Mouse (Mus musculus) kidney, adult 2 months (tissue): ENCODE data around the gene Meltf. TPM values are rescaled to one million over a fixed set of nuclear protein-coding genes. Genes with fewer than 3 reads are reported as not detected.
A peak's percentile ranks its signal among the peaks of the same experiment; 100 is the strongest.

Experiments
- DNase-seq: peaks from one replicate; pipeline ENCODE4 v3.0.0; 2021
- H3K27ac ChIP-seq: fragments of 200-500 bp; 2 replicates; pipeline ENCODE4 v1.5.1; 2012; ENCODE audit warnings: low read depth, low read length, control low read depth, inconsistent platforms; ENCODE audit not compliant: insufficient read depth
- H3K27me3 ChIP-seq: fragments of 200-500 bp; replicated peaks from 2 replicates; pipeline ENCODE4 v1.6.1; 2012; ENCODE audit warnings: mild to moderate bottlenecking, moderate library complexity, low read length, inconsistent platforms; ENCODE audit not compliant: control insufficient read depth, insufficient read depth
- H3K36me3 ChIP-seq: fragments of 200-500 bp; 2 replicates; pipeline ENCODE4 v1.6.1; 2012; ENCODE audit warnings: mild to moderate bottlenecking, moderate library complexity, low read length, inconsistent platforms; ENCODE audit not compliant: control insufficient read depth, insufficient read depth
- H3K4me1 ChIP-seq: fragments of 200-500 bp; 2 replicates; pipeline ENCODE4 v1.6.1; 2011; ENCODE audit warnings: low read length; ENCODE audit not compliant: control insufficient read depth, insufficient read depth
- H3K4me3 ChIP-seq: fragments of 200-500 bp; 2 replicates; pipeline ENCODE4 v1.5.1; 2011; ENCODE audit warnings: mild to moderate bottlenecking, low read depth, low read length, control low read depth; ENCODE audit not compliant: insufficient read depth
- CTCF ChIP-seq: fragments of 200-500 bp; conservative IDR thresholded peaks from 2 replicates; pipeline ENCODE4 v1.5.1; 2011; ENCODE audit warnings: low read depth, mild to moderate bottlenecking, control low read depth, low read length, moderate library complexity, mixed read lengths; ENCODE audit not compliant: insufficient read depth, insufficient read length
- POLR2A ChIP-seq: fragments of 200-500 bp; IDR thresholded peaks from one replicate; pipeline ENCODE4 v1.6.1; 2011; ENCODE audit warnings: low read depth, low read length, control low read depth
- WGBS: fragments of 180-500 bp; shearing (Covaris S2); methylation state at CpG from one replicate; pipeline ENCODE4 v1.1.7; 2018; 5-methylcytosine and 5-hydroxymethylcytosine counted together
- polyA plus RNA-seq: library from polyadenylated mRNA; depleted of rRNA; stranded (reverse); fragments of >200 nt; gene quantifications from 2 replicates; pipeline ENCODE4 v1.2.3, GENCODE M21; 2012

The Meltf gene
- polyA plus RNA-seq, 1 experiment = 0.11 TPM

DNA sequence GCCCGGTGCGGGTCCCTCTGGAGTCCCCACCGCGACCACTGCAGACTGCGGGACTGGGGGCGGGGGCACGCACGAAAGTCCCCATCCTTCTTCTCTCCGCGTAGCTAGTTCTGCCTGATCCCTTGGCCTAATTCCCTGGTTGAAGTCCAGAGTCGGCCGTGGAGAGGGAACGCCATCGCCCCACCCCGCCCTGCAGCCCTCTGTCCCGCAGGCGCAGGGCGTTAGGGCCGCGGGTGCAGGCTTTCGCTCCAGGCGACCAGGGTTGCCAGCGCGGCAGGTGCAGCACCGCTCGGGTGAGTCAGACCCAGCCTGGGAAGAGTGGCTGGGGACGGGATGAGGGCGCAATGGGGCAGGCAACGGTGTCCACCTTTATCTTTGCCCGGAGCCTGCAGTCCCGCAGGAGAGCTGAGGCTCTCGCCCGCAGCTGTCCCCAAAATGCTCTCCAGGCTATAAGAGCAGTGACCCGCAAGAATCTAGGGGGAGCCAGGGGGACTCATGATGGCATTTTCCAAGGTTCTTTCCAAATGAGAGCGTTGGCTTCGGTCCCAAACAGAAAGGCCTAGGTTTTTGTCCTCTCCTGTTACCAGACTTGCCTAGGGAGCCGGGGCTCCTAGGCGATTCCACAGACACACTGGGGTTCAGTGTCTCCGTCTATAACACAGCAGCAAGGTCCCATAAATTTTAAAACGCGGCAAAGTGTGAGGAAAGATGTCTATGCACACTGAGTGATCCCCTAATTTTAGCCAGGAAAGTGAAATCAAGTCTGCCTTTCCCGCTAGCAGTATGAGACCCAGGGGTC is 55.3 kb downstream of the Meltf start, which contains the start of gene Pigz:
Pigz (plus strand) TSS at position 101 of the 799 bp plus-strand sequence.
- TF ChIP-seq POLR2A (no peak), CTCF (no peak)
- WGBS = 14% methylated on average over 42 of the region's 42 CpGs
- Histone ChIP-seq H3K4me3 (peak within 1 kb of the TSS; percentile 53), H3K27me3 (peaks cover 3% of the 10 kb centered on the region; the same call in 1 of the 2 replicates), H3K27ac (no peak within 1 kb of the TSS), H3K4me1 (no peaks in the 10 kb centered on the region), H3K36me3 (no peaks in the 10 kb centered on the region)
- peak; percentile 63 for DNase-seq

- 56% methylated on average over 13 of the region's 13 CpGs for WGBS
- H3K4me3 ChIP-seq = no peak overlapping the region
- DNase-seq = no peak
- TF ChIP-seq CTCF (no peak), POLR2A (no peak)
- H3K4me1 ChIP-seq = no peaks in the 10 kb centered on the region
- peaks cover 3% of the 10 kb centered on the region; the same call in 1 of the 2 replicates for H3K27me3 ChIP-seq
- H3K36me3 ChIP-seq = no peaks in the 10 kb centered on the region
- H3K27ac ChIP-seq = no peak overlapping the region
These were observed 56.0 kb downstream of the Meltf start for GRCm38 (mm10) chr16:31934550-31935010.

DNA sequence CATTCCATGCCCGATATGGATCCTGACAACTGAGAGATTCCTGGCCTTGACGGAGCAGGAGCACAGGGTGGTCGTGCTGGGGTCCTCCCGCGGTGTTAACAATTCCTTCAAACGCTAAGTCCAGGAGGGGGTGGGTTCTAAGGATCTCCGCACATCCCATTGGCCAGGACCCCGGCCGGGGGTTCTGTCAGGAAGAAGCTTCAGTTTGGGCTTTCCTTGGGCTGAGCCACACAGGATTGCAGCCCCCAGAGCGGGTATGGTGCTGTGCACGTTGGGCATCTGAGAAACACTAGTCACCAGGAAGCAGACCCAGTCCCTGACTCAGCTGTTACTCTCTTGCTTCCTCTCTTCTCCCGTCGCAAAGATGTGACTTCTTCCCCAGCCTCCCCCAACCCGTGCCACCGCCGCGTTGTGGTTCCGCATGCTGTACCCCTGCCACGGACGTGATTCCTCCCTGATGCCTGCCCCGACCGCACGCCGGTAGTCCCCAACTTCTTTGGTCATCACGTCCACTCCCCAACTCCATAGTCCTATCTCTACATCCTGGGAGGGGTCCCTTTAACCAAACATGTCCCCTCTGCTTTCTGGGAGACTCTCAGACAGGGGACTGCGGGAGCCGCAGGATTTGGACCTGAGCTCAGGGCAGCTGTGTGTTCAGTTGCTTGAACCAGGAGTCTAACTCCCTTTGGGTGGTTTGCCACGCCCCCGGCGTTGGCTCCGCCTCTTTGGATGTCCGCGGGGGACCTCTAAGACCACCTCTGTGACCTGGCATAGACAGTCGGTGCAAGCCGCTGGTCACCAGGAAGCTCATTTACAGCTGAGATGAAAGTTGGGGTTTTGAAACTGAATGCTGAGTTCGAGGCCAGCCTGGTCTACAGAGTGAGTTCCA is 56.7 kb downstream of the Meltf start:
- no peaks in the 10 kb centered on the region for H3K36me3 ChIP-seq
- H3K4me3 ChIP-seq = 0 out of 2 replicates have a peak overlapping the region, but pooled peaks have one; percentile 9
- 19% methylated on average over 36 of the region's 36 CpGs for WGBS
- no peaks in the 10 kb centered on the region for H3K4me1 ChIP-seq
- TF ChIP-seq CTCF (no peak), POLR2A (no peak)
- H3K27ac ChIP-seq = no peak overlapping the region
- peaks cover 3% of the 10 kb centered on the region; the same call in 1 of the 2 replicates for H3K27me3 ChIP-seq
- no peak for DNase-seq

GRCm38 (mm10) chr16:31936568-31936967 is 58.0 kb downstream of the Meltf start:
- no peak overlapping the region for H3K4me3 ChIP-seq
- no peak for TF ChIP-seq CTCF
- TF ChIP-seq POLR2A = no peak
- 87% methylated on average over 4 of the region's 4 CpGs for WGBS
- H3K4me1 ChIP-seq = no peaks in the 10 kb centered on the region
- peaks cover 3% of the 10 kb centered on the region; the same call in 1 of the 2 replicates for H3K27me3 ChIP-seq
- H3K27ac ChIP-seq = no peak overlapping the region
- H3K36me3 ChIP-seq = no peaks in the 10 kb centered on the region
- no peak for DNase-seq

- Histone ChIP-seq H3K4me3 (no peak overlapping the region), H3K4me1 (no peaks in the 10 kb centered on the region), H3K27ac (no peak overlapping the region), H3K36me3 (no peaks in the 10 kb centered on the region), H3K27me3 (peaks cover 3% of the 10 kb centered on the region; the same call in 1 of the 2 replicates)
- no peak for DNase-seq
- 67% methylated on average over 6 of the region's 6 CpGs for WGBS
- TF ChIP-seq CTCF (no peak), POLR2A (no peak)
These were observed 60.2 kb downstream of the Meltf start for GRCm38 (mm10) chr16:31938856-31939255.

DNA sequence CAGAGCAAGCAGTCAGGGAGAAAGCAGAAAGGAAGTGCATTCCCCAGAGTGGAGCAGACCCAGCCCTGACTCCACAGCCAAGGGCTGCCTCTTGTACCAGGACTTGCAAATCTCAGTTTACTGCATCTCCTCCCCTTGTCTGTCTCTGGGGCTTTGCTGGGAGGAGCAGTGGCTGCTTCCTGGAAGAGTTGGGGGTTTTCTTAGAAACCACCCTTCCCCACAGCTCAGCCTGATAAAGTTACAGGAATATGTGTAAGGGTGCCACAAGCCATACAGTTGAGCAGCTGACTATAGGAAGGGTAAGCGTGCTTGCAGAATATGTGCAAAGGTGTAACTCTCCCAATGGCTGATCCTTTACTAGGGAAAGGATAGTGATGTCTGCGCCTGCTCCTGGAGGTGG is 62.0 kb downstream of the Meltf start:
- no peaks in the 10 kb centered on the region for H3K27me3 ChIP-seq
- no peak overlapping the region for H3K4me3 ChIP-seq
- H3K27ac ChIP-seq = no peak overlapping the region
- no peak for DNase-seq
- whole genome bisulfite sequencing = 76% methylated on average over 2 of the region's 2 CpGs
- no peaks in the 10 kb centered on the region for H3K4me1 ChIP-seq
- TF ChIP-seq POLR2A = no peak
- no peak for TF ChIP-seq CTCF
- H3K36me3 ChIP-seq = no peaks in the 10 kb centered on the region

DNA sequence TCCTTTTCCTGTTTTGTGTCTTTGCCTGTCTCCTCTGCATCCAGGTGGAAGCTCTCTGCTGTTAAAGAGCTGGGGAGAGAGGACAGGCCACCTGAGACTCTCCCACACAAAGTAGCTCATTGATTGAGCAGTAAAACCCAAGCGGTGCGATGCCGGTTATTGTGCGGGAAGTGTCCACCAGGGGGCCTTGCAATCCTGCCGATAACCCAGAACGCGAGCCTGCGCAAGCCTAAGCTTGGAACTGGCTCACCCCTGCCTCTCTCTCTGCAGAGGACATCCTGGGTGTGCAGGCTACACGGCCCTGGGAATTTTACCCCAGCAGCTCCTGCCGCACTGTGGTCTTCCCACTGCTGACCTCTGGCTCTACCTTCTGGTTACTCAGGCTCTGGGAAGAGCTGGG is 65.4 kb downstream of the Meltf start:
- peak; percentile 79 for DNase-seq
- Histone ChIP-seq H3K27ac (no peak overlapping the region), H3K27me3 (no peaks in the 10 kb centered on the region), H3K4me3 (no peak overlapping the region), H3K36me3 (no peaks in the 10 kb centered on the region), H3K4me1 (peaks cover 2% of the 10 kb centered on the region; the same call in 1 of the 2 replicates)
- WGBS = 2% methylated on average over 10 of the region's 10 CpGs
- TF ChIP-seq POLR2A = no peak
- peak; percentile 86 for TF ChIP-seq CTCF
